8 mouse cellular contexts compared by ENCODE assay signal in genomic region chr2:158360873-158361677, GRCm38 (mm10). TPM values are rescaled to one million over a fixed set of nuclear protein-coding genes. Genes with fewer than 3 reads are reported as not detected.
DNase-seq lines count a peak whose midpoint lies in the region; ATAC-seq lines count a peak whose summit lies in the region.

No protein-coding gene starts in this region.

- peak overlapping the region; percentile 94 for H3K9ac ChIP-seq in heart, embryonic 12.5 days
- H3K9ac ChIP-seq in kidney, embryonic 16.5 days (replicated peaks; ENCODE audit: low read length), result peak overlapping the region; percentile 97

- H3K27ac ChIP-seq in heart, embryonic 12.5 days (ENCODE audit: poor library complexity, severe bottlenecking), result peak overlapping the region; percentile 64; the same call in 1 of the 2 replicates
- H3K27ac ChIP-seq in kidney, embryonic 16.5 days (ENCODE audit: low read length), result peak overlapping the region; percentile 67

- H3K4me3 ChIP-seq in erythroblast, embryonic 14.5 days (replicated peaks), result peak overlapping the region; percentile 84
- peak overlapping the region; percentile 86 for H3K4me3 ChIP-seq in heart, embryonic 12.5 days
- peak overlapping the region; percentile 89 for H3K4me3 ChIP-seq in kidney, embryonic 16.5 days (ENCODE audit: low read length)

- H3K36me3 ChIP-seq in erythroblast, embryonic 14.5 days (ENCODE audit: control insufficient read depth), result peaks cover 43% of the 10 kb centered on the region
- peaks cover 45% of the 10 kb centered on the region for H3K36me3 ChIP-seq in heart, embryonic 12.5 days
- peaks cover 41% of the 10 kb centered on the region for H3K36me3 ChIP-seq in kidney, embryonic 16.5 days (ENCODE audit: insufficient read depth, low read length)

- WGBS in heart, embryonic 12.5 days, result under 1% methylated on average over 41 of the region's 41 CpGs
- WGBS in kidney, embryonic 16.5 days, result under 1% methylated on average over 41 of the region's 41 CpGs

- peak; percentile 92 for DNase-seq in CD4-positive helper T cell, adult 2 months (ENCODE audit: low read depth, low spot score)
- peak; percentile 78 for DNase-seq in brain, embryonic 18.5 days (ENCODE audit: low read depth, low spot score)
- DNase-seq in liver, result peak; percentile 90
- DNase-seq in monocyte, adult 2 months (ENCODE audit: low read depth in 1 of 2, low spot score in 2 of 2), result peak; percentile 64 to 70
- DNase-seq in spleen, postnatal 14 days (ENCODE audit: low spot score in 2 of 2), result peak; percentile 53 to 77

- H3K4me1 ChIP-seq in erythroblast, embryonic 14.5 days (ENCODE audit: control insufficient read depth), result peaks cover 40% of the 10 kb centered on the region
- H3K4me1 ChIP-seq in heart, embryonic 12.5 days (replicated peaks), result peaks cover 27% of the 10 kb centered on the region
- peaks cover 25% of the 10 kb centered on the region for H3K4me1 ChIP-seq in kidney, embryonic 16.5 days (ENCODE audit: insufficient read depth, low read length)

- no peaks in the 10 kb centered on the region for H3K9me3 ChIP-seq in erythroblast, embryonic 14.5 days (ENCODE audit: control insufficient read depth, low read length)
- H3K9me3 ChIP-seq in heart, embryonic 12.5 days (replicated peaks), result no peaks in the 10 kb centered on the region
- no peaks in the 10 kb centered on the region for H3K9me3 ChIP-seq in kidney, embryonic 16.5 days (ENCODE audit: low read length)

- H3K27me3 ChIP-seq in erythroblast, embryonic 14.5 days (ENCODE audit: control insufficient read depth), result no peaks in the 10 kb centered on the region
- 0 out of 2 replicates have a peak, but pooled peaks cover 4% of the 10 kb centered on the region for H3K27me3 ChIP-seq in heart, embryonic 12.5 days (replicated peaks)
- H3K27me3 ChIP-seq in kidney, embryonic 16.5 days (ENCODE audit: insufficient read depth, low read length), result no peaks in the 10 kb centered on the region

- peak overlapping the region; percentile 91 for H3K4me2 ChIP-seq in heart, embryonic 12.5 days
- H3K4me2 ChIP-seq in kidney, embryonic 16.5 days (replicated peaks; ENCODE audit: low read depth, low read length), result peak overlapping the region; percentile 80

- peak; percentile 85 for ATAC-seq in heart, embryonic 12.5 days (ENCODE audit: insufficient number of reproducible peaks, low FRiP score)
- peak; percentile 87 for ATAC-seq in kidney, embryonic 16.5 days (ENCODE audit: low FRiP score, low TSS enrichment)

RNA-seq across cellular contexts. Expression of gene Snhg11, which starts 14.4 kb away (rescaled TPM):
- not detected in 2 replicates for polyA plus RNA-seq in erythroblast, embryonic 14.5 days (2012)
- polyA plus RNA-seq in heart, embryonic 12.5 days (2016; fragmentation: Nextera tagmentation; extraction: Ambion mirVana), result 0.55 and 1.1 TPM in 2 replicates
- 3.4 and 8.9 TPM in 2 replicates for polyA plus RNA-seq in kidney, embryonic 16.5 days (2015; fragmentation: Nextera tagmentation; extraction: Ambion mirVana)

RNA-seq across cellular contexts. Expression of gene Ralgapb, which starts 48.6 kb away (rescaled TPM):
- polyA plus RNA-seq in erythroblast, embryonic 14.5 days (2012), result 0.24 and 0.34 TPM in 2 replicates
- polyA plus RNA-seq in heart, embryonic 12.5 days (2016; fragmentation: Nextera tagmentation; extraction: Ambion mirVana), result 12.8 and 15.8 TPM in 2 replicates
- polyA plus RNA-seq in kidney, embryonic 16.5 days (2015; fragmentation: Nextera tagmentation; extraction: Ambion mirVana), result 13.7 and 15.9 TPM in 2 replicates

RNA-seq across cellular contexts. Expression of gene Lbp, which starts 54.8 kb away (rescaled TPM):
- 0.01 and 0.09 TPM in 2 replicates for polyA plus RNA-seq in erythroblast, embryonic 14.5 days (2012)
- 12.3 and 13.3 TPM in 2 replicates for polyA plus RNA-seq in heart, embryonic 12.5 days (2016; fragmentation: Nextera tagmentation; extraction: Ambion mirVana)
- polyA plus RNA-seq in kidney, embryonic 16.5 days (2015; fragmentation: Nextera tagmentation; extraction: Ambion mirVana), result 31.0 and 34.5 TPM in 2 replicates

Comparison
In these comparisons a context has a peak if more than half of its experiments do, and no peak if none do; other contexts are left out.
1. Peak in every context shown above with its lines: DNase-seq, ATAC-seq, H3K4me3 ChIP-seq and H3K27ac ChIP-seq.
2. RNA of gene Ralgapb, which starts 48.6 kb away (polyA plus RNA-seq): 12.8 to 15.8 TPM in heart, embryonic 12.5 days and 13.7 to 15.9 TPM in kidney, embryonic 16.5 days; 0.24 to 0.34 TPM in erythroblast, embryonic 14.5 days; every median in the first group is over 10 times any median in the second.
3. RNA of gene Lbp, which starts 54.8 kb away (polyA plus RNA-seq): 31.0 to 34.5 TPM in kidney, embryonic 16.5 days and 12.3 to 13.3 TPM in heart, embryonic 12.5 days; 0.01 to 0.09 TPM in erythroblast, embryonic 14.5 days; every median in the first group is over 10 times any median in the second.